Mouse (Mus musculus) neural tube, embryonic 11.5 days (tissue): ENCODE data around the gene Olfr58. TPM values are rescaled to one million over a fixed set of nuclear protein-coding genes. Genes with fewer than 3 reads are reported as not detected.
"Not testable (repeated sequence)": the region's sequence is repeated elsewhere in the genome, so short reads cannot be mapped to it uniquely, and the experiment has no call there.

ENCODE experiments used
- ATAC-seq: fragments of 200-750 bp; cut with Nextera tagmentation; 2 replicates; pipeline ENCODE4 v1.8.0; 2017; ENCODE audit warnings: moderate number of reproducible peaks, mild to moderate bottlenecking, moderate TSS enrichment, moderate library complexity; ENCODE audit not compliant: insufficient read depth, low FRiP score, low TSS enrichment
- DNase-seq: peaks from one replicate; pipeline ENCODE4 v3.0.0-alpha.2; 2015; ENCODE audit warnings: low spot score
- H3K27ac ChIP-seq: fragments of 300-500 bp; sonication (generic); 2 replicates; pipeline ENCODE4 v1.5.1; 2014; ENCODE audit warnings: low read depth, mild to moderate bottlenecking, low read length
- H3K27me3 ChIP-seq: fragments of 300-500 bp; sonication (generic); 2 replicates; pipeline ENCODE4 v1.6.1; 2014; ENCODE audit warnings: mild to moderate bottlenecking, low read length, mixed read lengths; ENCODE audit not compliant: control insufficient read depth, insufficient read depth
- H3K36me3 ChIP-seq: fragments of 300-500 bp; sonication (generic); 2 replicates; pipeline ENCODE4 v1.6.1; 2014; ENCODE audit warnings: mild to moderate bottlenecking, low read length, moderate library complexity, mixed read lengths; ENCODE audit not compliant: control insufficient read depth, insufficient read depth
- H3K4me1 ChIP-seq: fragments of 300-500 bp; sonication (generic); 2 replicates; pipeline ENCODE4 v1.6.1; 2014; ENCODE audit warnings: low read length, mixed read lengths; ENCODE audit not compliant: control insufficient read depth, insufficient read depth
- H3K4me2 ChIP-seq: fragments of 300-500 bp; sonication (generic); 2 replicates; pipeline ENCODE4 v1.6.1; 2014; ENCODE audit warnings: low read depth, mild to moderate bottlenecking, moderate library complexity
- H3K4me3 ChIP-seq: fragments of 300-500 bp; sonication (generic); 2 replicates; pipeline ENCODE4 v1.5.1; 2014; ENCODE audit warnings: low read depth, low read length
- H3K9ac ChIP-seq: fragments of 300-500 bp; sonication (generic); 2 replicates; pipeline ENCODE4 v1.6.1; 2014; ENCODE audit warnings: mild to moderate bottlenecking, low read length
- H3K9me3 ChIP-seq: fragments of 300-500 bp; sonication (generic); 2 replicates; pipeline ENCODE4 v1.6.1; 2016; ENCODE audit warnings: low read length; ENCODE audit not compliant: control insufficient read depth
- WGBS: fragments of 180-500 bp; shearing (Covaris S2); extraction: QIAGEN DNeasy Blood & Tissue Kit; methylation state at CpG from one replicate; pipeline ENCODE4 v1.1.7; 2014; 5-methylcytosine and 5-hydroxymethylcytosine counted together
- polyA plus RNA-seq: library from polyadenylated mRNA; unstranded; fragments of >200 nt; fragmentation: Nextera tagmentation; extraction: Ambion mirVana; gene quantifications from 2 replicates; pipeline ENCODE4 v1.2.1, GENCODE M21; 2014

The Olfr58 gene
- polyA plus RNA-seq: not detected in 2 replicates

DNA sequence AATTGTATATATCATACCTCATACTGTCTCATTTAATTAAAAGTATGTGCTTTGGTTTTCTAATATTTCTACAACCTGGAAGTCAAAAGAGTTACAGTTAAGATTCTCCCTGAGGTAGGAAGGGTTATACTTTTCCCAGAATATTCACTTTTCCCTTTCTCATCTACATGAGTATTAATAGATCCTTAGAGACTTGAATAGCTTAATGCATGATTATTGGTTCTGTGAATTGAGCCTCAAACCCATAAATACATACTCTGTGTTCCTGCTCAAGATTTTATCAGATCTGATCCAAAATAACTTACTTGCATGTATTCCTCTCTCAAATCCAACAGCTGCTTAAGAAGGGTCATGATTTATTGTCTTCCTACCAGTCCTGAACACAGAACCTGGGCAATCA, at the start of gene Olfr58:
TSS of gene Olfr58 (plus strand) at position 301 of the 400 bp plus-strand sequence.
- H3K9ac ChIP-seq: no peak within 1 kb of the TSS
- H3K27ac ChIP-seq: no peak within 1 kb of the TSS
- no peak within 1 kb of the TSS for H3K4me2 ChIP-seq
- H3K4me1 ChIP-seq: no peaks in the 10 kb centered on the region
- no peaks in the 10 kb centered on the region for H3K9me3 ChIP-seq
- no peak for DNase-seq
- no peak for ATAC-seq
- no peak within 1 kb of the TSS for H3K4me3 ChIP-seq
- no peaks in the 10 kb centered on the region for H3K27me3 ChIP-seq
- H3K36me3 ChIP-seq: no peaks in the 10 kb centered on the region

DNA sequence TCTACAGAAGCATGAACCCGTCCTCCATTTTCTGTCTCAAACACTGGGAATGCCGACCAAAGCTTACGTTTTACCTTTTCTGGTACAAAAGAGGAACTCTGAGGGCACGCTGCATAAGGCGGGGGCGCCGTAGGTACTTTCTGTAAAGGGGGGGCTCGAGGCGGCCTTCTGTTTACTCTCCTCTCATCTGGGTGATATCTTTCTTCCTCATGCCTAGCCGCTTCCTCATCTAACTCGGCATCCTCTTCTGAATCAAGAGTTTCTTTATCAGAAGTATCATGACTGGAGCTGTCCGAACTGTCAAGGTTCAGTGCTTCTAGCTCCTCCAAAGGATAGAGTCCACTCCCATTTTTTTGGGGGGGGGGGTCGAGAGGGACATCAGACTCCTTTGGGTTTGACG, 10.9 kb upstream of the Olfr58 start:
- ATAC-seq (no peak), DNase-seq (no peak)
- WGBS: 88% methylated on average over 14 of the region's 14 CpGs
- Histone ChIP-seq H3K9ac (no peak overlapping the region), H3K4me1 (no peaks in the 10 kb centered on the region), H3K36me3 (no peaks in the 10 kb centered on the region), H3K9me3 (no peaks in the 10 kb centered on the region; the same call in 1 of the 2 replicates), H3K27me3 (no peaks in the 10 kb centered on the region), H3K4me2 (no peak overlapping the region), H3K4me3 (no peak overlapping the region), H3K27ac (no peak overlapping the region)

DNA sequence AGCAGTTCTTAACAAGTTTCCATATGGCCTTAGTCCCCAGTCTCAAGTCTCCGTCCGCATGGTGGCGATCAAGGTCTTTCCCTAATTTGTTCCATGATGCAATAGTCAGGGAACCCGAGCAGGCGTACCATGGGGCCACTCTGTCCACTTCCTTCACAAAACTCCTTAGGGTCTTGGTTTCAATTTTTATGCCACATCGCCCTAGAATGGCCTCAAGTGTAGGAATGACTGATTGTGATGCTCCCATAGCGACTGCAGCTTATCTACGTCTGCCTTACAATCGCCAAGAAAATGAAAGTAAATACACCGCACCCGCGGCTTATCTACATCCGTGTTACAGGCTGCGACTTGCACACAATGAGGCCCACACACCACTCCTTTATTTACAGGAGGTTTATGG, 10.4 kb upstream of the Olfr58 start:
- no peaks in the 10 kb centered on the region; the same call in 1 of the 2 replicates for H3K9me3 ChIP-seq
- no peak for DNase-seq

DNA sequence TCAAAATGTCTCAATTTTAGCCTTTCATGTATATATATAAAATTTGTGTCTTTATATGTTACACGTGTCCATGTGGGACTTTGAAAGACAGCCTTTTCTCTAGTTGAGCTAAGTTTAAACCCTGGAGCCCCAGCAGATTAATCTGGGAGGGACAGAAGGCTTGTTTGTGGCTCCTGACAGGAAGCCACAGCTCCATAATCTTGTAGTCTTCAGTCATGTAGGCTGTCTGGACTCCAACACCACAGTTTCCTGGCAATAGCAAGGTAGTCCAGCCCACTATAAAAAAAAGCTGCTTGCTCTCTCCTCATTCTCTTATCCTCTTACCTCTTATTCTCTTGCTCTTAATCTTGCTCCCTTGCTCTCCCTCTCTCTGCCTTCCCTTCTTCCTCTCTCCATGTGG, 22.9 kb downstream of the Olfr58 start:
- 91% methylated on average over 1 of the region's 1 CpGs for WGBS
- no peak overlapping the region for H3K9ac ChIP-seq
- H3K4me3 ChIP-seq: no peak overlapping the region
- H3K9me3 ChIP-seq: no peaks in the 10 kb centered on the region
- H3K27ac ChIP-seq: no peak overlapping the region
- H3K4me1 ChIP-seq: no peaks in the 10 kb centered on the region
- ATAC-seq (no peak), DNase-seq (no peak)
- H3K4me2 ChIP-seq: no peak overlapping the region
- no peaks in the 10 kb centered on the region for H3K36me3 ChIP-seq
- no peaks in the 10 kb centered on the region for H3K27me3 ChIP-seq

More for the DNA sequence above, 10.4 kb upstream of the Olfr58 start:
- Histone ChIP-seq H3K9ac (no peak overlapping the region), H3K27ac (no peak overlapping the region), H3K4me2 (no peak overlapping the region), H3K27me3 (no peaks in the 10 kb centered on the region), H3K4me1 (no peaks in the 10 kb centered on the region), H3K4me3 (no peak overlapping the region), H3K36me3 (no peaks in the 10 kb centered on the region)
- 93% methylated on average over 14 of the region's 14 CpGs for WGBS
- no peak for ATAC-seq

DNA sequence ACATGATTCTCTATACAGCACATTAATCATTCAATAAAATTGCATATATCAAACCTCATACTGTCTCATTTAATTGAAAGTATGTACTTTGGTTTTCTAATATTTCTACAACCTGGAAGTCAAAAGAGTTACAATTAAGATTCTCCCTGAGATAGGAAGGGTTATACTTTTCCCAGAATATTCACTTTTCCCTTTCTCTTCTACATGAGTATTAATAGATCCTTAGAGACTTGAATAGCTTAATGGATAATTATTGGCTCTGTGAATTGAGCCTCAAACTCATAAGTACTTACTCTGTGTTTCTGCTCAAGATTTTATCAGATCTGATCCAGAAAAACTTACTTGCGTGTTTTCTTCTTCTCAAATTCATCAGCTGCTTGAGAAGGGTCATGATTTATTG, 24.5 kb downstream of the Olfr58 start, which contains the start of gene Olfr859:
TSS of gene Olfr859 (plus strand) at position 301 of the 400 bp plus-strand sequence.
- ATAC-seq, H3K4me2 ChIP-seq, H3K27me3 ChIP-seq, H3K4me3 ChIP-seq, H3K4me1 ChIP-seq, H3K9ac ChIP-seq, DNase-seq, H3K36me3 ChIP-seq, H3K27ac ChIP-seq, H3K9me3 ChIP-seq: not testable (repeated sequence)
- 69% methylated on average over 1 of the region's 1 CpGs for WGBS

Other genes with a start within 250 kb of the Olfr58 start
- not detected in 2 replicates for gene Olfr853, start 239.2 kb upstream of the Olfr58 start, polyA plus RNA-seq
- gene Olfr854, start 212.9 kb upstream of the Olfr58 start, polyA plus RNA-seq: not detected in 2 replicates
- not detected in 2 replicates for gene Olfr855, start 197.7 kb upstream of the Olfr58 start, polyA plus RNA-seq
- gene Zfp317, start 158.2 kb upstream of the Olfr58 start, polyA plus RNA-seq: 35.6 and 37.9 TPM in 2 replicates
- not detected in 2 replicates for gene Olfr857, start 70.8 kb upstream of the Olfr58 start, polyA plus RNA-seq
- gene Olfr859, start 24.6 kb downstream of the Olfr58 start, polyA plus RNA-seq: not detected in 2 replicates
- gene Olfr860, start 69.5 kb downstream of the Olfr58 start, polyA plus RNA-seq: not detected in 2 replicates
- gene Olfr862, start 107.7 kb downstream of the Olfr58 start, polyA plus RNA-seq: not detected in 2 replicates
- 0.22 and 0.27 TPM in 2 replicates for gene Olfr77, start 136.6 kb downstream of the Olfr58 start, polyA plus RNA-seq
- gene Olfr866, start 247.8 kb downstream of the Olfr58 start, polyA plus RNA-seq: not detected in 2 replicates